Comparison of ENCODE assay signal across 8 mouse cellular contexts in the genomic region with DNA sequence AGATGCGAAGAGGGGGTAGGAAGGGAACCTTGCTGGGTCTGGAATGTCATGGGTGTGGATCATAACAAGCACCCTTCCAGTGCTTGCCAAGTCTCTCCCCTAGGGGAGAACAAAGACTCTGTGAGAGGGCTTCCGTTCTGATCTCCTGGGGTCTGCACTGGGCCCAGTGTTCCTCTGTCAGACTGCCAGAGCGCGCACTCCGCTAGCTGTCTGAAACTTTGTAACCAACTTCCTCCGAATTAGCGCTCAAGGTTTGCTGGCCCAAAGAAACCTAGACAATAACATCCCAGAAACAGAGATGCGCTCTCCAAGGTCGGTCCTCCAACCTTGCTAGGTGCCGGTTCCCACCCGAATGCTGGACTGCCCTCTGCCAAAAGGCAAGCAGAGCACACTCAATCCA.
DNase-seq lines count a peak whose midpoint lies in the region; ATAC-seq lines count a peak whose summit lies in the region.

No protein-coding gene starts in this region.

- peak; percentile 6 for DNase-seq in adrenal gland, postnatal 14 days
- DNase-seq in adrenal gland, adult 2 months: no peak
- peak; percentile 29 for DNase-seq in forebrain, embryonic 10.5 days (ENCODE audit: extremely low spot score, low spot score)
- DNase-seq in hindbrain, embryonic 11.5 days (ENCODE audit: low spot score): peak; percentile 36
- DNase-seq in midbrain, embryonic 10.5 days (ENCODE audit: low spot score): peak; percentile 41
- no peak for DNase-seq in urinary bladder, postnatal 14 days (ENCODE audit: low spot score)
- no peak for DNase-seq in left cerebral cortex, adult 18-20 months (ENCODE audit: low spot score in 2 of 2)

- peak overlapping the region; percentile 17; the same call in 1 of the 2 replicates for H3K4me2 ChIP-seq in hindbrain, embryonic 11.5 days (replicated peaks; ENCODE audit: low read depth, low read length)

- ATAC-seq in hindbrain, embryonic 11.5 days (ENCODE audit: low FRiP score): no peak
- ATAC-seq in cerebellum, adult (ENCODE audit: insufficient number of reproducible peaks, low FRiP score, low TSS enrichment): no peak

- 0 out of 2 replicates have a peak, but pooled peaks cover 6% of the 10 kb centered on the region for H3K9me3 ChIP-seq in forebrain, embryonic 10.5 days
- no peaks in the 10 kb centered on the region for H3K9me3 ChIP-seq in hindbrain, embryonic 11.5 days (ENCODE audit: control insufficient read depth, low read length)
- H3K9me3 ChIP-seq in midbrain, embryonic 10.5 days (replicated peaks): no peaks in the 10 kb centered on the region

- peak overlapping the region; percentile 52 for H3K27ac ChIP-seq in forebrain, embryonic 10.5 days
- no peak overlapping the region for H3K27ac ChIP-seq in hindbrain, embryonic 11.5 days (ENCODE audit: low read depth, low read length)
- H3K27ac ChIP-seq in midbrain, embryonic 10.5 days (replicated peaks): peak overlapping the region; percentile 19; the same call in 1 of the 2 replicates

- peaks cover 40% of the 10 kb centered on the region for H3K27me3 ChIP-seq in forebrain, embryonic 10.5 days (ENCODE audit: poor library complexity, severe bottlenecking)
- H3K27me3 ChIP-seq in hindbrain, embryonic 11.5 days (ENCODE audit: control insufficient read depth, insufficient read depth, low read length): peaks cover 3% of the 10 kb centered on the region; the same call in 1 of the 2 replicates
- peaks cover 31% of the 10 kb centered on the region for H3K27me3 ChIP-seq in midbrain, embryonic 10.5 days (ENCODE audit: low read depth, poor library complexity, severe bottlenecking)

- peak overlapping the region; percentile 69 for H3K4me3 ChIP-seq in forebrain, embryonic 10.5 days
- H3K4me3 ChIP-seq in hindbrain, embryonic 11.5 days (ENCODE audit: low read depth, low read length): no peak overlapping the region
- H3K4me3 ChIP-seq in midbrain, embryonic 10.5 days: peak overlapping the region; percentile 75

- WGBS in forebrain, embryonic 10.5 days: 4% methylated on average over 11 of the region's 11 CpGs
- WGBS in hindbrain, embryonic 11.5 days: 6% methylated on average over 11 of the region's 11 CpGs
- 1% methylated on average over 11 of the region's 11 CpGs for WGBS in midbrain, embryonic 10.5 days

- no peak overlapping the region for H3K9ac ChIP-seq in hindbrain, embryonic 11.5 days (ENCODE audit: low read depth, low read length)

- H3K36me3 ChIP-seq in forebrain, embryonic 10.5 days (replicated peaks): 0 out of 2 replicates have a peak, but pooled peaks cover 5% of the 10 kb centered on the region
- H3K36me3 ChIP-seq in hindbrain, embryonic 11.5 days (ENCODE audit: control insufficient read depth, insufficient read depth, low read length): no peaks in the 10 kb centered on the region
- H3K36me3 ChIP-seq in midbrain, embryonic 10.5 days: 0 out of 2 replicates have a peak, but pooled peaks cover 2% of the 10 kb centered on the region

- H3K4me1 ChIP-seq in forebrain, embryonic 10.5 days: peaks cover 55% of the 10 kb centered on the region
- H3K4me1 ChIP-seq in hindbrain, embryonic 11.5 days (replicated peaks; ENCODE audit: control insufficient read depth, insufficient read depth, low read length): peaks cover 4% of the 10 kb centered on the region; the same call in 1 of the 2 replicates
- peaks cover 42% of the 10 kb centered on the region for H3K4me1 ChIP-seq in midbrain, embryonic 10.5 days

Comparison
In these comparisons a context has a peak if more than half of its experiments do, and no peak if none do; other contexts are left out.
1. DNase-seq: peak in adrenal gland, postnatal 14 days (single experiment), forebrain, embryonic 10.5 days (single experiment), hindbrain, embryonic 11.5 days (single experiment) and midbrain, embryonic 10.5 days (single experiment); none in adrenal gland, adult 2 months (single experiment), urinary bladder, postnatal 14 days (single experiment) and left cerebral cortex, adult 18-20 months (0 of 2).